Mouse (Mus musculus) stomach, embryonic 14.5 days (tissue): ENCODE measurements around the gene Rsg1. TPM values are rescaled to one million over a fixed set of nuclear protein-coding genes. Genes with fewer than 3 reads are reported as not detected.

Experiments
- ATAC-seq: fragments of 200-750 bp; cut with Nextera tagmentation; 2 replicates; pipeline ENCODE4 v1.8.0; 2017; ENCODE audit warnings: low read depth, moderate TSS enrichment; ENCODE audit not compliant: insufficient number of reproducible peaks, insufficient read depth, low FRiP score
- H3K27ac ChIP-seq: fragments of 300-500 bp; sonication (generic); 2 replicates; pipeline ENCODE4 v1.5.1; 2014; ENCODE audit warnings: mild to moderate bottlenecking, low read length, moderate library complexity, mixed read lengths
- H3K27me3 ChIP-seq: fragments of 300-500 bp; sonication (generic); 2 replicates; pipeline ENCODE4 v1.6.1; 2014; ENCODE audit warnings: low read length, control low read depth, mixed read lengths; ENCODE audit not compliant: control insufficient read depth, insufficient read depth
- H3K36me3 ChIP-seq: fragments of 300-500 bp; sonication (generic); 2 replicates; pipeline ENCODE4 v1.6.1; 2014; ENCODE audit warnings: mild to moderate bottlenecking, control low read depth, low read length, moderate library complexity, mixed read lengths; ENCODE audit not compliant: control insufficient read depth, insufficient read depth
- H3K4me1 ChIP-seq: fragments of 300-500 bp; sonication (generic); 2 replicates; pipeline ENCODE4 v1.6.1; 2014; ENCODE audit warnings: low read length, control low read depth, mixed read lengths; ENCODE audit not compliant: control insufficient read depth, insufficient read depth
- H3K4me2 ChIP-seq: fragments of 300-500 bp; sonication (generic); replicated peaks from 2 replicates; pipeline ENCODE4 v1.6.1; 2014; ENCODE audit warnings: low read depth, low read length, control low read depth
- H3K4me3 ChIP-seq: fragments of 300-500 bp; sonication (generic); 2 replicates; pipeline ENCODE4 v1.5.1; 2014; ENCODE audit warnings: low read depth, low read length, control low read depth
- H3K9ac ChIP-seq: fragments of 300-500 bp; sonication (generic); replicated peaks from 2 replicates; pipeline ENCODE4 v1.6.1; 2014; ENCODE audit warnings: low read depth, mild to moderate bottlenecking, control low read depth, low read length, moderate library complexity, mixed read lengths
- H3K9me3 ChIP-seq: fragments of 300-500 bp; sonication (generic); 2 replicates; pipeline ENCODE4 v1.6.1; 2016; ENCODE audit warnings: low read depth, low read length, control low read depth; ENCODE audit not compliant: control insufficient read depth
- WGBS: fragments of 180-500 bp; shearing (Covaris S2); extraction: QIAGEN DNeasy Blood & Tissue Kit; methylation state at CpG from one replicate; pipeline ENCODE4 v1.1.7; 2014; 5-methylcytosine and 5-hydroxymethylcytosine counted together
- polyA plus RNA-seq: library from polyadenylated mRNA; unstranded; fragments of >200 nt; fragmentation: Nextera tagmentation; extraction: Ambion mirVana; gene quantifications from 2 replicates; pipeline ENCODE4 v1.2.1, GENCODE M21; 2014

Gene Rsg1
- polyA plus RNA-seq, 1 experiment from 2014 or later, result 6.5 TPM

DNA sequence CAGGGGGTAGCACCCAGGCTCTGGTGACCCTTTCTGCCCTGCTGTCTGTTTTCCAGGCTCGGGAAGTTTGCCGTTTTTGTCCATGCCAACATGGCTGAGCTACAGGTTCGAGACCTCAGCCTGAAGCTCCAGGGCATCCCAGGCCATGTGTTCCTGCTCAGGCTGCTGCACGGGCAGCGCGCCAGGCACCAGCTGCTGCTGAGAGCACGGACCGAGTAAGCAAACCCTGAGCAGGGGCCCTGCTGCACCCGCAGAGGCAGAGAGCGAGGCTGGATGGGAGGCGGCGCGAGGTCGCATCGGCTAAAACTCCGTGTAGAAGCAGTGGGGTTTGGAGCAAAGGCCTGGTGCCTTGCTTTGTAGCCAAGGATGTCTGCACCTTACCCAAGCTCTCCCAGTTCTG lies 40.5 kb downstream of the Rsg1 start:
- Histone ChIP-seq H3K4me2 (no peak overlapping the region), H3K9ac (no peak overlapping the region), H3K27me3 (no peaks in the 10 kb centered on the region), H3K9me3 (no peaks in the 10 kb centered on the region), H3K36me3 (peaks cover 10% of the 10 kb centered on the region), H3K4me1 (peaks cover 11% of the 10 kb centered on the region; the same call in 1 of the 2 replicates), H3K4me3 (no peak overlapping the region), H3K27ac (peak overlapping the region; percentile 45; the same call in 1 of the 2 replicates)
- no peak; the same call in 1 of the 2 replicates for ATAC-seq
- WGBS, result 55% methylated on average over 16 of the region's 16 CpGs

DNA sequence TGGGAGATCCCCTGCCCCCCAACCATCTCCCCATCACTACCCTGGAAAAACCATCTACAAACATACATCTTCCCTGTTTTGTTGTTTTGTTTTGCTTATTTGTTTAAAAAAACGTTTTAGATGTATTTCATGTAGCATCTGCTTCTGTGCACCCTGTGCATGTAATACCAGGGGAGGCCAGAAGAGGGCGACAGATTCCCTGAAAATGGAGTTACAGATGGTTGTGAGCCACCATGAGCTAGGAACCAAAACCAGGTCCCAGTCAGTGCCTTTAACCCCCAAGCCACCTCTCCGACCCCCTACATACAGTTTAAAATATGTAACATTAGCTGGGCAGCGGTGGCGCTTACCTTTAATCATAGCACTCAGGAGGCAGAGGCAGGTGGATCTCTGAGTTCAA lies 43.7 kb downstream of the Rsg1 start:
- Histone ChIP-seq H3K4me1 (peaks cover 11% of the 10 kb centered on the region; the same call in 1 of the 2 replicates), H3K4me2 (no peak overlapping the region), H3K27ac (no peak overlapping the region), H3K4me3 (no peak overlapping the region), H3K9me3 (no peaks in the 10 kb centered on the region), H3K9ac (no peak overlapping the region), H3K27me3 (no peaks in the 10 kb centered on the region), H3K36me3 (peaks cover 1% of the 10 kb centered on the region)
- 68% methylated on average over 5 of the region's 5 CpGs for WGBS
- ATAC-seq, result no peak

DNA sequence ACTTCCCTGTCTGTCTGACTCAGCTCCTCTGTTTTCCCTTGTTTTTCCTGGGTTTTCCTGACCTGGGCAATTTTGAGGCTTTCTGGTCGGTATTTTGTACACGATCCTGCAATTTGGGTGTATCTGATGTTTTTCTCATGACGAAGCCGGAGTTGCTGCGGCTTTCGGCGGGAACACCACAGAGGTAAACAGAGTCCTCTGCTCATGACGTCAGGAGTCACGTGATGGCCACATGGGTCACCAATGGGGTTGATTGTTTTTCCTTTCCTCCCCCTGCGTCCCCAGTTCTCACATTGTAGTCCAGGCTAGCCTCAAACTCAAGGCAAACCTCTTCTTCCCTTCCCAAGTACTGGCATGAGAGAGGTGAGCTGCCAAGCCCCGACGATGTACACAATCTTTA lies 45.7 kb downstream of the Rsg1 start:
- 71% methylated on average over 12 of the region's 12 CpGs for WGBS
- peaks cover 5% of the 10 kb centered on the region; the same call in 1 of the 2 replicates for H3K4me1 ChIP-seq
- no peak overlapping the region for H3K27ac ChIP-seq
- H3K4me3 ChIP-seq, result no peak overlapping the region
- H3K4me2 ChIP-seq, result no peak overlapping the region
- no peak for ATAC-seq
- no peaks in the 10 kb centered on the region for H3K9me3 ChIP-seq
- no peak overlapping the region for H3K9ac ChIP-seq
- H3K27me3 ChIP-seq, result no peaks in the 10 kb centered on the region
- H3K36me3 ChIP-seq, result no peaks in the 10 kb centered on the region; the same call in 1 of the 2 replicates

- no peak overlapping the region for H3K9ac ChIP-seq
- 0 out of 2 replicates have a peak overlapping the region, but pooled peaks have one; percentile 48 for H3K27ac ChIP-seq
- no peaks in the 10 kb centered on the region for H3K9me3 ChIP-seq
- 45% methylated on average over 16 of the region's 16 CpGs for WGBS
- no peaks in the 10 kb centered on the region; the same call in 1 of the 2 replicates for H3K36me3 ChIP-seq
- H3K4me2 ChIP-seq, result peak overlapping the region; percentile 0; the same call in 1 of the 2 replicates
- no peaks in the 10 kb centered on the region; the same call in 1 of the 2 replicates for H3K4me1 ChIP-seq
- ATAC-seq, result peak; percentile 64
- no peak overlapping the region for H3K4me3 ChIP-seq
- H3K27me3 ChIP-seq, result no peaks in the 10 kb centered on the region
Measured at GRCm38 (mm10) chr4:141260007-141260723, 46.4 kb downstream of the Rsg1 start.

GRCm38 (mm10) chr4:141262906-141263637 lies 49.3 kb downstream of the Rsg1 start:
- 75% methylated on average over 10 of the region's 10 CpGs for WGBS
- Histone ChIP-seq H3K27ac (no peak overlapping the region), H3K4me1 (no peaks in the 10 kb centered on the region; the same call in 1 of the 2 replicates), H3K9ac (no peak overlapping the region), H3K4me2 (no peak overlapping the region), H3K36me3 (no peaks in the 10 kb centered on the region), H3K27me3 (no peaks in the 10 kb centered on the region), H3K4me3 (no peak overlapping the region), H3K9me3 (no peaks in the 10 kb centered on the region)
- ATAC-seq, result no peak

DNA sequence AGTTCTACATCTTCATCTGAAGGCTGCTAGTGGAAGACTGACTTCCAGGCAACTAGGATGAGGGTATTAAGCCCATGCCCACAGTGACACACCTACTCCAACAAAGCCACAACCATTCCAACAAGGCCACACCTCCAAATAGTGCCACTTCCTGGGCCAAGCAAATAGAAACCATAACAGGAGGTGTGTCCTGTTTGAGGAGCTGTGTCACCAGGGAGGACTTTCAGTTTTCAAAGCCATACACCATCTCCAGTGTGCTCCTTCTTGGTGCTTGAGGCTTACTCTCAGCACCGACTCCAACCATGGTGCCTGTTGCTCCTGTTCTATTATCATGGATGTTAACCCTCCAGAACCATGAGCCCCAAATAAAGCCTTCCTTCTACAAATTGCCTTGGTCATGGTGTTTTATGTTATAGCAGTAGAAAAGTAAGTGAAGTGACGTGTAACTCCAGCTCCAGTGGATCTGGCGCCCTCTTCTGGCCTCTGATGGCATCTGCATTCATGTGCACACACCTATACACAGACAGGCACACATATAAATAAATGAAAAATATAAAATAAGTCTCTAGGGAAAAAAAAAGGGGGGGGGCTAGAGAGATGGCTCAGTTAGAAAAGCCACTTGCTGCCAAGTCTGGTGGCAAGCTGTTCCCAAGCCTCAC lies 52.4 kb downstream of the Rsg1 start:
- Histone ChIP-seq H3K9me3 (no peaks in the 10 kb centered on the region), H3K9ac (no peak overlapping the region), H3K4me3 (no peak overlapping the region), H3K4me1 (no peaks in the 10 kb centered on the region), H3K27me3 (no peaks in the 10 kb centered on the region), H3K27ac (no peak overlapping the region), H3K4me2 (no peak overlapping the region), H3K36me3 (no peaks in the 10 kb centered on the region)
- 91% methylated on average over 3 of the region's 3 CpGs for WGBS
- no peak for ATAC-seq

- no peak overlapping the region for H3K4me2 ChIP-seq
- ATAC-seq, result no peak
- H3K27me3 ChIP-seq, result no peaks in the 10 kb centered on the region
- H3K9me3 ChIP-seq, result no peaks in the 10 kb centered on the region
- H3K36me3 ChIP-seq, result no peaks in the 10 kb centered on the region
- no peaks in the 10 kb centered on the region for H3K4me1 ChIP-seq
- no peak overlapping the region for H3K4me3 ChIP-seq
- 82% methylated on average over 3 of the region's 3 CpGs for WGBS
- H3K27ac ChIP-seq, result no peak overlapping the region
- no peak overlapping the region for H3K9ac ChIP-seq
Measured at GRCm38 (mm10) chr4:141267250-141267649, 53.5 kb downstream of the Rsg1 start.

DNA sequence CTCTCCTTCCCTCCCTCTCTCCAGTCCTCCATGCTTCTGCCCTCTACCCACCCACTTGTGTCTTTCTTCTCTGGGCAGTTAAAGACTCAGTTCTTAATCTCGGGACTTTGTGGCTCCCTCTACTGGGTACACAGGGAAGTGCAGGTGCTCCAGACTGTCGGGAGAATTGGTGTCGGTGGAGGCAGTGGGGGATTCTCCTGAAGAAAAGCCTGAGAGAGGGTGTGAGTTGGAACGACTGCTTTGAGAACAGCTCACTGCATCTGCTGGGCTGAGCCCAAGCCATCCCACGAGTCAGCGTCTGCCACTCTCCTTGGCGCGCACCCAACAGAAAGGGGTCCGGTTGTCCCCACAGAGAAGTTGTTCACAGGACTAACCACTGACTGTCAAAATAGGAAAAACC lies 54.1 kb downstream of the Rsg1 start:
- Histone ChIP-seq H3K27me3 (no peaks in the 10 kb centered on the region), H3K4me2 (no peak overlapping the region), H3K9me3 (no peaks in the 10 kb centered on the region), H3K4me3 (no peak overlapping the region), H3K27ac (no peak overlapping the region), H3K36me3 (no peaks in the 10 kb centered on the region), H3K4me1 (no peaks in the 10 kb centered on the region), H3K9ac (no peak overlapping the region)
- ATAC-seq, result no peak
- WGBS, result 42% methylated on average over 9 of the region's 9 CpGs
